Mouse (Mus musculus): ENCODE measurements around the gene AU021092. TPM values are rescaled to one million over a fixed set of nuclear protein-coding genes. Genes with fewer than 3 reads are reported as not detected.
"Not testable (repeated sequence)": the region's sequence is repeated elsewhere in the genome, so short reads cannot be mapped to it uniquely, and the experiment has no call there.

AU021092 gene
- 10 to 100 TPM; 18.1 to 22.8 (median 20.4) TPM for total RNA-seq (2022)

DNA sequence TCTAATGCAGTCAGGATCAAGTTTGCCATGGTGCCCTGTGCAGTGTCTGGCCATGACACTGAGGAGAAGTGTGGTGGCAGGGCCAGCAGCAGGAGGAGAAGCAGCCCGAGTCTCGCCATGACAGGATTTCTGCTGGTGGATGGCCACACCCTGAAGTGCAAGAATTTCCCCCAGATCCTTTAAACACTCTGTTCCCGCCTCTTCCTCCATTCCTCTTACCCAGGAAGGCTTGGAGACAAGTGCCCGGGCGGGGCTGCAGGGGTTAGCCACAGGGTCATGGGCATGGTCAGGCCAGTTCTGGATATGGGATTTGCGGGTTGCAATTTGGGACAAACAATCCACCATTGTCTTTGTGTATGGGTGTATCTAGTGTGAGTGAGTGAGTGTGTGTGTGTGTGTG lies at the start of gene AU021092:
TSS of gene AU021092 (minus strand) at position 160 of the 400 bp plus-strand sequence.
- DNase-seq (ENCODE audit: low spot score), result peak; percentile 46

DNA sequence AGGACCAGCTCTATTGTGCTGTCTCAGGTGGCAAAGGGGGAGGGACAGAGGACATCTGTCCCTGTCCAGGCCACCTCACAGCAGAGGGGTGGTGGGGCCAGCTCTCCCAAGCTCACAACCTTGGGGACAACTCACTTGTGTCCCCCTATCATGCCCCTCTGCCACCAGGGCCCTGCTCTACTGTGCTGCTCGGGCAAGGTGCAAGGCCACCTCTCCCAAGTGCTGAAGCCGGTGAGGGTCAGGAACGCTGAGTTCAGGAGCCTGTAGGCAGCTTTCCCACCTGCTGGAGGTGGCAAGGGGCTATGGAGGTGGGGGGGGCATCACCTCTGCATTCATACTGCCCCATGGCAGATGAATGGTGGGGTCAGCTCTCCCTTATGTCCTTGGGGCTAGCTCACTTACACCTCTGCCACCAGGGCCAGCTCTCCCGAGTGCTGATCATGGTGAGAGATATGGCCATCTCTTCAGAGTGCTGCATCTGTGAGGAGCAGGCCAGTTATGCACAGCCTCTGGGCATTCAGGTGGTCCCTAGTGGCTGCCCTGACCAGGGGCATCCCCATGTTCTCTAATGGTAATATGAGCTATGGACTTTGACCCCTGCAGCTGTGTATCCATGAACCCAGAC lies 49.4 kb upstream of the AU021092 start:
- no peak for DNase-seq (ENCODE audit: low spot score)

DNA sequence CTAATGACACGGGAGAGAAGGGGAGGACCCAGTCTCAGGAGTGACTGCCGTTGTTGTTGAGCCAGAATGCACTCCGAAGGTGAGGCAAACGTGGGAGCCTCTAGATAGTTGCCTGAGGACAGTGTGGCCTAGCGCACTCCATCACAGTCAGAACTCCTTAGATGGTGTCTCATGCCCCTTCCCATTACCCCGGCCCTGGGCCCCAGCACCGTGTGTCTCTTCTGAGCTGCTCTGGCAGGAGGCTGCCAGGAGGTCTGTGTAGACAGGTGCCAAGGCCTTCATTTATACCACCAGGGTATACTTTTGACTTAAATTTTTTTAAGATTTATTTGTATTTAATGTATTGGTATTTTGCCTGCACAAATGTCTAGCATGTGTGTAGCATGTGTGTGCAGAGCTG lies 41.8 kb upstream of the AU021092 start:
- no peak for DNase-seq (ENCODE audit: low spot score)

DNA sequence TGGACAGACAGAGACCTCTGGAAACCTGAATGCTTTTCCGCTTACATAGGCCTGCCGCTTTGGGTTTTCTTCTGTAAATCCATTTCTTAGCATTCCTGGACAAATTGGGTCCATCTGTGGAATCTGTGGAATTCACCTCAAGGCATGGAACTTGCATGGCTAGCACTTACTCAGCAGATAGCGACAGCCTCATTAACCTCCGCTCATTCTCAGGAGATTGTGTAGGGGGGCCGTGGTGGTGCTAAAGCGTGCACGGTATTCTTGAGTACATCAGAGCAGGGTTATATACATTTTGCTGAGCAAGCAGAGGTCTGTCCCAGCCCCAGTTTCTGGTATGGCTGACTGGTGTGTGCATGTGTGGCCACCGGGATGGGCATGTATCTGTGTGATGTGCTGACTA lies 41.1 kb upstream of the AU021092 start:
- DNase-seq (ENCODE audit: low spot score), result no peak

DNA sequence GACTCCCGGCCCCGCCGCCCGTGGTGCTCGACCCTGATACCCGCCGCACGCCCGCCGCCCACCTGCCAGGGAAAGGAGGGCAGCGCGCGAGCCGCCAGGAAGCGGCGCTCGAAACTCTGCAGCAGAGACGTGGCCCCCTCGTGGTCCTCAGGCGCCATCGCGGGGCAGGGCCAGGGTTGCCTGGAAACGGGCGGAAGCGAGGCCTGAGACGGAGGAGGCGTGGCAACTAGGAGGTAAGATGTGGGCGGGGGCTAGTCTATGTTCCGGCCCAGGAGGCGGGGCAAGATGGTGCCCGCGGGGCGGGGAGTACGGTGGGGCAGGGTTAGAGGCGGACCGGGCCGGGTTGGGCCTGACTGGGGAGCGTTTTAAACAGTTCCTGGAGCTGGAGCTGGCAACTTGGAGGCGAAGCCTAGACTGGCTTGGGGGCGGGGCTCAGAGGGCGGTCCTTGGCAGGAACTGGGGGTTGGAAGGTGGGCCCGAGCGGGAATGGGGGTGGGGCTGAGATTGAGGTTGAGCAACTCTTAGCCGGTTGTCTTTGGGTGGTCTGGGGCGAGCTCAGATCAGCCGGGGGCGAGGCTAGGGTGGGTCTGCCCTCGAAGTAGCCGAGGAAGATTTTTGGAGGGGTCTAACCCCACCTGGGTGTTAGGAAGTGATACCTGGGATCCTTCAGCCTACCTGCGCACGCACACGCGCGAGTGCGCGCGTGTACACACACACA lies 33.8 kb upstream of the AU021092 start, which contains the start of gene Eef2kmt:
TSS of gene Eef2kmt (minus strand) at position 205 of the 718 bp plus-strand sequence.
- DNase-seq (ENCODE audit: low spot score), result peak; percentile 99

DNA sequence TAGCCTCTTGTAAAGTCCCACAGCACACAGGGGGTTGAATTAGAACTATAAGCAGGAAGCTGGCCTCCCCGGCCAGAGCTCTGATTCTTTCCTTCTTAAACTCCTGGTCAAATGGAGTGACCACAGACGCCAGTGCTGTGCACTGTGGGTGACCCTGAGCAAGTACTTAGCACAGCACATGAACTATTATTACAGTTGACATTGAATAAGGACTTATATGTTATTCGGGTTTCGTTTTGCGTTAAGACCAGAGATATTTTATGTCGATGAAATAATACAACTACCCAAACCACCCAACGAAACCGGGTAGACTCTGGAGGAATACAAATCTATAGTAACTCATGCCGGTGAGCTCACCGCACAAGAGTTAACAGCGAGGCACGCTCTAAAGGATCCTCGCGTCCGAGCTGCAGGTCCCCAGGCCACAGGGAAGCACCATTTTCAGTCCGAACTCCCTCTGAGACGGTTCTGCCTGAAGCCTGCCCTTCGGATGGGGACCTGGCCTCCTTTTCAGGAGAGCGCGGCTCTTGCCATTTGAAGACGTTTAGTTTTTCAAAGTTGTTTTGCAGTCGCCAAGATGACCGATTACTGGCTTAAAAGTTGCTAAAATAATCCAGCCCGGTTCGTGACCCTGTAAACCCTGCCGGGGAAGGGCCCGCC lies 33.1 kb upstream of the AU021092 start:
- no peak for DNase-seq (ENCODE audit: low spot score)

DNA sequence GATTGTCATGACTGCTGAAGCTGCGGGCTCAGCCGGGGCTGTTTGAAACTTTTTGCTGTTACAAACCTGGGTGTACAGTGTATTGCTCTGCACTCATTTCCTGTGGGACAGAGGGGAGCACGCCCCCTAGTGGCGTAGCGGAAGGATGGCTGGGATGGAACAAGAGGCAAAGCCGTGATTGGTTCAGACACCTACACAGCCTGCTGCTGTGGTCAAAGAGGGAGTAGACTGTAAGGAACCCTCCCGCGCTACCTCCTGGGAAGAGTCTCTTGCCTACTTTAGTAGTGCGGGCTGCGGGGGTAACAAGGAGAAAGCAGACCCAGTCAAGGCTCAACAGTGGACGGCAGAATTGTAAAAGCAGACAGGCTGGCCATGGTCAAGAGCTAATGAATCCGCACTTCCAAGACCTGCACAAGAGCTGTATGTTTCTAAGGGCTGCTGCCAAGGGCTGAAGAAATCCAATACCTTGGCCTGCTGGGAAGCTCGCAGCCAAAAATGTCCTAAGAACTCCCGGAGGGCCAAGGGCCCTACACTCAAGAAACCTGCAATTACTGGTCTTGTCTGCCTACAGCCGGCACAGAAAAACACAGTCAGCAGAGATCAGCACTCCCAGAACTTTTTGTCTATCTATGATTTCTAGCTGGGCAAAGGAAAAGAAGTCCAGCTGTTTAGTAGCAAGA lies 32.4 kb upstream of the AU021092 start:
- DNase-seq (ENCODE audit: low spot score), result peak; percentile 76

DNA sequence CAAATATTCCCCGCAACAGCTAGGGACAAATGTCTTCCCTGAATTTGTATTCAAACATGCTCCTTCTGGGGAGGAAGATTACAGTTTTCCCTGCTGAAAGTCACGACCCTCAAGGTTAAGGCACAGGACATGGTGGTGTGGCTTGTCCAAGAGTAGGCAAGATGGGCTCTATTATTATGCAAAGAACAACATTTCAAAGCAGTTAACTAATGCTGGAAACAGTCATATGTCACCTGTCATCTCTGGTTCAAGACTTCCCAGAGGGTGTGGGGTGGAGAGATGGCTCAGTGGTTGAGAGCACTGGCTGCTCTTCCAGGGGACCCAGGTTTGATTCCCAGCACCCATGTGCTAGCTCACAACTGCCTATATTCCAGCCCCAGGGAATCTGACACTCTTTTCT lies 30.2 kb upstream of the AU021092 start:
- no peak for DNase-seq (ENCODE audit: low spot score)

DNA sequence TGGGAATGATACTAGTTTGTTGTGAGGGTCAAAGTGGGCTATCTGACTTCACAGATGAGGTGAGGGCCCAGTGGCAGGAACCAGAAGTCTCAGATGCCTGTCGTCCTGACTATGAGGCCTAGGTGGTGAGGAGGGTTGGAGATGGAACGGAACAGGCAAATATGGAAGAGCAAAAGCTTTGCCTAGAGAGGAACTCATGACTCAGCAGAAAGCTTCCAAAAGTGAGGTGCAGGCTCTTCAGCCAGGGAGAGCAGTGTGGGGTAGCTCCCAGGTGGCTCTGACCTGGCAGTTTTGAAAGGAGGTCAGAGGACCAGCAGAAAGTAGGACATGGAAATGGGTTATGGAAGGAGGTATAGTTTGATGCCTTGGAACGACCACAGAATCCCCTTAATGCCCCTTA lies 28.8 kb upstream of the AU021092 start:
- no peak for DNase-seq (ENCODE audit: low spot score)

DNA sequence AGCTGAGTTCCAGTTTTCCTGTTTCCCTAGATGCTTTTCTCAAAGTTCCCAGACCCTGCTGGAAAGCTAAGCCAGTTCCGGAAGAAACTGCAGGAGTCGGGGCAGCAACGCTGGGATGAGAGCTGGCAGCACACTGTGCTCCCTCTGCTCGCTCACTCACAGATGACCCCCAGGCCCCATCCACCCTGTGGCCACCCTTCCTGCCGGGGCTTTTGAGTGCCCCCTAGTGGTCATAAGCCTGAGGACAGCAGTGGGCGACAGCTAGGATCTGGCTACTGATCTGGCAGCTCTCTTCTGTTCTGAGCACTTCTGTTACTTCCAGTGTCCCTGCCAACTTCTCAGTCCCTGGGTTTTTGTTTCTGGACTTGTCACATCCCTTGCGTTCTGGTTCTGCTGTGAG lies 22.3 kb upstream of the AU021092 start:
- DNase-seq (ENCODE audit: low spot score), result peak; percentile 71

DNA sequence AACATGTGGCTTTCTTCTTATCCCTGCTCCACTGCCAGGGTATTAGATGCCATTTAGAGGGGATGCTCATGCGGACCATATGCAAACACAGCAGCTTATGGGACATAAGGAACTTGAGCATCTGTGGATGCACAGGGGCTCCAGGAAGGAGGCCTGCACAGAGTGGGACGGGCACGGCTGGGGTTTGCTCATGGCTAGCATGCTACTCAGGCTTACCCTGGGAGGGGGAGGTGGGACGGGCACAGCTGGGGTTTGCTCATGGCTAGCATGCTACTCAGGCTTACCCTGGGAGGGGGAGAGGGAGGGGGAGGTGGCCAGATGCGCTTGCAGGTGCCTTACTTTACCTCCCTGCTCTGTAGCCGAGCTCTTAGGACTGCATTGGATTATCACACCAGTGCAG lies 20.8 kb upstream of the AU021092 start:
- no peak for DNase-seq (ENCODE audit: low spot score)

DNA sequence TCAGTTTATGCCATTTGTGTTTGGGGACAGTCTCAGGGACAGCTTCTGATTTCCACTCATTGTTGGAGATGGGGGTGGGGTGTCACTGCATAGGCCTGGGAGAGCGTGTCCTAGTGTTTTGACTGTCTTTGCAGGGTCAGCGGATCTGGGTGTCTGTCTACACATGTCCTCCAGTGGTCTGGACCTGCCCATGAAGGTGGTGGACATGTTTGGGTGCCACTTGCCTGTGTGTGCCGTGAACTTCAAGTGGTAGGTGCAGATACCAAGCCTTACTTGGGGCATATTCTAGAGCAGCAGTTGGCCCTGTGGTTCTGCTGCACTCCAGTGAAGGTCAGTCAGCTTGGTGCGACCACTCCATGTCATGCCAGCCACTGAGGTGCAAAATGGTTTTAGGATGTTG lies 20.3 kb upstream of the AU021092 start:
- DNase-seq (ENCODE audit: low spot score), result no peak

DNA sequence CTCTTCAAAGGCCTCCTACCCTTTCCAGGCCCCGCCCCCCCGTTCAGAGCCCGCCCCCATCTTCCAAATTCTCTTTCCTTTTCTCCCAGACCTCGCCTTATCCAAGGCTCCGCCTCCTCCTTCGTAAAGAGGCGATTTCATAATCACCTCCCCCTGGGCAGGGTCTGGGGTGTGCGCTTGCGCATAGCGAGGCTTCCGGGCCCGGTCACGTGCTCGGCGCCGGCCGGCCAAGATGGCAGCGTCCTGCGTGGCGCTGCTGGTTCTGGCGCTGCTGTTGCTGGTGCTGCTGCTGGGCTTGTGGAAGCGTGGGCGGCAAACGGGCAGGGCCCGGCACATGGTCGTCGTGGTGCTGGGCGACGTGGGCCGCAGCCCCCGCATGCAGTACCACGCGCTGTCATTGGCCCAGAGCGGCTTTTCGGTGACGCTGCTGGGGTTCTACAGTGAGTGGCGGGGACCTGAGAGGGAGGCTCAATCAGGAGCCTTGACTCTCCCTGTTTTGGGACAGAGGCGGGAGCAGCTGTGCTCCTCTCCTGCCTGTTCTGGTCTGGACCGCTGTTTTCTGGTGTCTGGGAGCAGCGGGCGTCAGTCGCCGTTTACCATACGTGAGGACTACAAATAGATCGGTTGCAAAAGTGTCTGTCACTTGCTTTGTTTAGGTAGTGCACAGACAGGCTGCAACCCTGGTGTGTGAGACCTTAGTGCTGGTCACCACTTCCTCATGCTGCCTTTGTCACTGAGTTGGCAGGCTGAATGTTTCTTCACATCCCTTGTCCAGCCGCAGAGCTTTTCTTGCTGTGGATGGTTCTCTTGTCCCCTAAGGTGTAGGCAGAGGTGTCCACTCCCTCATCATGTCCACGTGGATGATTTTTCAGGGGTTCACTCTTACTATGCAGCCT lies 11.6 kb upstream of the AU021092 start, which contains the start of gene Alg1:
TSS of gene Alg1 (plus strand) at position 204 of the 896 bp plus-strand sequence.
- peak; percentile 94 for DNase-seq (ENCODE audit: low spot score)

DNA sequence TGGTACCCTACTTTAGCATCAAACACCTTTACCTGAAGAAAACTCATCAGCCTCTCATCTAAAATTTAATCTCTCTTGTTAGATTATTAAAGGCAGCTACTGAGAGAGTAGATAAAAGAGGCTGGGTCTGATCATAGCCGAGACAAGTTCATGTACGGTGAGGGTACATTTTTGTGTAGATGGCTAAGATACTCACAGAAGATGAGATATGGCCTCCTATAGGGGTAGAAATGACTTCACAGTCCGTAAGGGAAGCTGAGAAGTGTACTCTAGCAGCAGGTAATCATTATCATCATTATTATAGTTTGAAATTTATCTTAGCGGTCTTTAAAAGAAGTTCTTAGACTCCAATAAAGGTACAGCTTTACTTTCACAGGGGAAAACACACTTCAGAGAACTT lies 10.9 kb upstream of the AU021092 start:
- no peak for DNase-seq (ENCODE audit: low spot score)

DNA sequence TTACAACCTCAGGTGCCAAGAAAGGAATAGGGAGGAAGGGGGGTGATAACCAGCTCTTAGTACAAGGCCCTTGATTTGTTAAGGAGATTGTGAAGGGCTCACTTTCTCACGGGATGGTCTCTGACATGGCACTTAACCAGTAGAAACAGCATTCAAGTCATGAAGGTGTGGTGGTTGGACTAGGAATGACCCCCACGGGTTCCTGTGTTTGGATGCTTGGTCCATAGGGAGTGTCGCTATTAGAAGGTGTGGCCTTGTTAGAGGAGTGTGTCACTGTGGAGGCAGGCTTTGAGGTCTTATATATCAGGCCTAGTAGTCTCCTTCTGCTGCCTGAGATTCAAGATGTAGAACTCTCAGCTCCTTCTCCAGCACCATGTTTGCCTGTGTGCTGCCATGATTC lies 6.0 kb upstream of the AU021092 start:
- not testable (repeated sequence) for DNase-seq (ENCODE audit: low spot score)

DNA sequence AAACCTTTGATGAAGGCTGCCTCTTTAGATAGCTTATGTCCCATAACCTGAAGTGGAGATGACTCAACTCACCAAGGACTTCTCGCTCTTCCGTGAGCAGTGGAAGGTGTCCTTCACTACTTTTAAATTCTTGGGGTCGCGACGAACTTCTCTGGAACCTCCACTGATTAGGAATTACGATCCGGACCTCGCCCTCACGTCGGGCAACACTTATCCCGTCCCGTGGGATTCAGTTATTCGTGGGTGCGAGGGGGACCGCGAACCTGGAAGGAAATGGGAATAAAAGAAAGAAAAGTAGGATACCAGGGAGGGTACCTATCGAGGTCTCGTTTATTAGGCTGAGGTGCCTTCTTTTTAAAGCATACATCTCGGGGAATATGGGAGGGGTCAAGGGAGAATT lies 5.4 kb upstream of the AU021092 start:
- DNase-seq (ENCODE audit: low spot score), result not testable (repeated sequence)

DNA sequence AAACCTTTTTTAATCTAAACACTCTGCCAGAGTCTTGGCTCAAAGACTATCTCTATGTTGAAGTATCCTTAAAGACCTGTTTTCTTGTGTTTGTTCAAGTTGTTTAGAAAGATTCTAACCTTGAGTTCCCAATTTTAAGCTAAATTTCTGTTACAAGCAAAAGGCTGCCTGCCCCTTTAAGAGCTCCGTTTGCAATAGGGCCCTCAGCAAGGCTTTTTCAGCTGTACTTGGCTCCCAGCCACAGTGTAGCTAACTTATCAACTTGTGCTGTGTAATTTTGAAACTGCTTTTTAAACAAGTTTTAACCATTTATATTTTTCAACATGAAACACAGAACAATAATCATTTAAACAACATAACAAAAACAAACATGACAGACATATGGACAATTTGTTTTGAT lies 4.4 kb upstream of the AU021092 start:
- DNase-seq (ENCODE audit: low spot score), result peak; percentile 31

DNA sequence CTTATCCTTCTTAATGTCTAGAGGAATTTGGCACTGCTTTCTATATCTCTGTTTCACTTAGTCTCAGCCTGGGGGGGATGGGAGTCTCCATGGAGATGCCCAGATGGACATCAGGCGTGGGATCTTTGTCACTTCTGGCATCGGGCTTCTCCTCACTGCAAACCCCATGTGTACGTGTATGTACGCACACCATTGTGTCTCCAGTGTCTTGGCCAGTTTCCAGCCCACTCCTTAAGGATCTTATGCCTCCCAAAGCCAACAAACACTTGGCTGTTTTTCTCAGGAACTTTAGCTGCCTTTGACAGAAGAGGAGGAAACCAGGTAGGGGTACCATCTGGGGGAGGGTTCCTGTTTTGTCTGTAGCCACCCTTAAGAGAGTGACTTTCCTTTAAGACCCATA lies 696 bp downstream of the AU021092 start:
- no peak for DNase-seq (ENCODE audit: low spot score)

DNA sequence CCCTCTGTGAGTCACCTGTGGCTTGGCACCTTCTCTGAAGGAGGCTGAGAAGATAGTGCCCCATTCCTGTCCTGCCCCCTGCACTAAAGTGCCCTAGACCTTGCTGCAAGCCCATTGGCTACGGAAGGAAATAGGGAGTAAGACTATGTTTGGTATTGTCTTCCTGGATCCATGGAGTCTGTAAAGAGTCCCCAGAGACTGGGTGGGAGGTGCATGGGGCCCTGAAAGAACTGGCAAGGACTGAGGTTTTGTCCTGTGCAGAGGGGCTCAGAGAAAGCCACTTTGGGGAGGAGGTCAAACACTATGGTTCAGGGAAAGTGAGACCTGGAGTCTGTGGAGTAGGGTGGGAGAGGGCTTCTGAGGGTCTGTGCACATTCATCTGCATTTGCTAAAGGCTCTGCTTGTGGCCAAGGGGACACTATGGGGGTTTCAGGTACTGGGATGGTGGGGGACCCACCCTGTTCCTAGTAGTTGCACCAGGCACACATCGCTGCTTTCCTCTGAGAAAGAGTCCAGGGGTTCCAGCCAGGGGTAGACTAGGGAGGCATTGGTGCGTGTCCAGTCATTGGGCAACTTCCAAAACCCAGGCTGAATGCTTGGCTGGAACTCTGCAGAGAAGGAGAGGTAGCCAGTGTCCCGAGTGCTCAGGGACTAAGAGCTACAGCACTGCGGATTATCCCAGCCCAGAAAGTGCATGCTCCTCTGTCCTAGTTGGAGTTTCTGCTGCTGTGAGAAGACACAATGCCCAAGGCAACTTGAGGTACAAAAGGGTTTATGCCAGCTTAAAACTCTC lies 4.6 kb downstream of the AU021092 start:
- peak; percentile 28 for DNase-seq (ENCODE audit: low spot score)

DNA sequence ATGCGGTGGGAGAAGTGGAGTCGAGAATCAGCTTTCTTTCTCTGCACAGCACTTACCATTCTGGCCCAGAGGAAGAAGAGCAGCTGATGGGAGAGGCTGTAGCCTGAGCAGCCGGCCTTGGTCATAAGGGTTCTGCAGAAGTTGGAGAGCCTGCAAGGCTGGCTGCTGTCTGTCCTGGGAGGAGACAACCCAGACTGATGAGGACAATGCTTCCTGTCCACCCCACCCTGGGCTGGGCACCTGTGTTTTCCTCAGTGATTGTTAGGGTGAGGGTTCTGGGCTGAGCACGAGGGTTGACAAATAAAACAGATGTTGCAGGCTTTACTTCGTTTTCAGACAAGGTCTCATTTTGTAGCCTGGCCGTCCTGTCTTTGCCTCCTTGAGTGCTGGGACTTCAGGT lies 5.4 kb downstream of the AU021092 start:
- DNase-seq (ENCODE audit: low spot score), result no peak

Measured in heart, adult 8-10 months (tissue).